Mouse (Mus musculus) testis, adult 2 months (tissue): ENCODE results near the gene Srl. TPM values are rescaled to one million over a fixed set of nuclear protein-coding genes. Genes with fewer than 3 reads are reported as not detected.
A peak's percentile ranks its signal among the peaks of the same experiment; 100 is the strongest.
"Not testable (repeated sequence)": the region's sequence is repeated elsewhere in the genome, so short reads cannot be mapped to it uniquely, and the experiment has no call there.

Experiments used
- H3K27ac ChIP-seq: fragments of 200-500 bp; 2 replicates; pipeline ENCODE4 v1.5.1; 2012; ENCODE audit warnings: low read depth, low read length; ENCODE audit not compliant: control insufficient read depth, insufficient read depth
- H3K27me3 ChIP-seq: fragments of 200-500 bp; 2 replicates; pipeline ENCODE4 v1.6.1; 2012; ENCODE audit warnings: mild to moderate bottlenecking, low read length, moderate library complexity; ENCODE audit not compliant: control insufficient read depth, insufficient read depth
- H3K36me3 ChIP-seq: fragments of 200-500 bp; 2 replicates; pipeline ENCODE4 v1.6.1; 2012; ENCODE audit warnings: mild to moderate bottlenecking, low read length; ENCODE audit not compliant: control insufficient read depth, insufficient read depth
- H3K4me1 ChIP-seq: fragments of 200-500 bp; 2 replicates; pipeline ENCODE4 v1.6.1; 2012; ENCODE audit warnings: low read length; ENCODE audit not compliant: control insufficient read depth, insufficient read depth
- H3K4me3 ChIP-seq: fragments of 200-500 bp; 2 replicates; pipeline ENCODE4 v1.5.1; 2012; ENCODE audit warnings: low read depth, mild to moderate bottlenecking, low read length, moderate library complexity, mixed read lengths; ENCODE audit not compliant: control insufficient read depth
- CTCF ChIP-seq: fragments of 200-500 bp; IDR thresholded peaks from 2 replicates; pipeline ENCODE4 v1.5.1; 2012; ENCODE audit warnings: low read depth, mild to moderate bottlenecking, inconsistent platforms, low read length, moderate library complexity; ENCODE audit not compliant: control insufficient read depth, insufficient read depth, insufficient replicate concordance
- POLR2A ChIP-seq: fragments of 200-500 bp; IDR thresholded peaks from 2 replicates; pipeline ENCODE4 v1.6.1; 2012; ENCODE audit warnings: low read depth, mild to moderate bottlenecking, inconsistent platforms, low read length, moderate library complexity; ENCODE audit not compliant: control insufficient read depth
- polyA plus RNA-seq: library from polyadenylated mRNA; depleted of rRNA; stranded (reverse); fragments of >200 nt; gene quantifications from 2 replicates; pipeline ENCODE4 v1.2.3, GENCODE M21; 2012

The Srl gene
- polyA plus RNA-seq, 1 experiment: 6.1 TPM

DNA sequence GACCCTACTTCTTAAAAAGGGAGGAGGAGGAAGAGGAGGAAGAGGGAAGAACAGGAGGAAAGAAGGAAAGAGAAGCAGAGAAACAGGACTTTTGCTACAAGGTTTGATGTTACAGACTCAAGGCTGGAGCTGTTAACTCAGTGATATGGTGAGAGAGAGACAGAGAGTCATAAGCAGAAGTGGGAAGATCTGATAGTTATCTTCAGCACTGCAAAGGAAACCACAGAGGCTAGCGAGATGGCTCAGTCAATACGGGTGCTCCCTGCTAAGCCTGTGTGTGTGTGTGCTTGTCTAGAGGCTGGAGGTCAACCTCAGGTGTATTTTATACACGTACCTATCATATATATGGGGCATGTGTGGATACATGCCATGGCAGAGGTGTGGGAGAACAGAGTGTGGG, 42.2 kb upstream of the Srl start:
- no peaks in the 10 kb centered on the region for H3K27me3 ChIP-seq
- no peaks in the 10 kb centered on the region for H3K36me3 ChIP-seq
- no peak overlapping the region for H3K27ac ChIP-seq
- TF ChIP-seq POLR2A: no peak
- TF ChIP-seq CTCF: no peak
- H3K4me1 ChIP-seq: peaks cover 7% of the 10 kb centered on the region
- H3K4me3 ChIP-seq: no peak overlapping the region

DNA sequence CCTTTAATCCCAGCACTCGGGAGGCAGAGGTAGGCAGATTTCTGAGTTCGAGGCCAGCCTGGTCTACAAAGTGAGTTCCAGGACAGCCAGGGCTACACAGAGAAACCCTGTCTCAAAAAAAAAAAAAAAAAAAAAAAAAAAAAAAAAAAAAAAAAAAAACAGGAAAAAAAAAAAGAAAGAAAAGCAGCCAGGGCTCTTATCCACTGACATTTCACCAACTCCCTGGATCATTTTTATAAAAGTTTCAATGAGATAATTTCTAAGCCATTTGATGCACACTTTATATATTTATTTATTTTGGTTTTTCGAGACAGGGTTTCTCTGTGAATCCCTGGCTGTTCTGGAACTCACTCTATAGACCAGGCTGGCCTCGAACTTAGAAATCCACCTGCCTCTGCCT, 39.6 kb upstream of the Srl start:
- not testable (repeated sequence) for H3K4me1 ChIP-seq, H3K4me3 ChIP-seq, H3K27ac ChIP-seq, H3K36me3 ChIP-seq, H3K27me3 ChIP-seq

DNA sequence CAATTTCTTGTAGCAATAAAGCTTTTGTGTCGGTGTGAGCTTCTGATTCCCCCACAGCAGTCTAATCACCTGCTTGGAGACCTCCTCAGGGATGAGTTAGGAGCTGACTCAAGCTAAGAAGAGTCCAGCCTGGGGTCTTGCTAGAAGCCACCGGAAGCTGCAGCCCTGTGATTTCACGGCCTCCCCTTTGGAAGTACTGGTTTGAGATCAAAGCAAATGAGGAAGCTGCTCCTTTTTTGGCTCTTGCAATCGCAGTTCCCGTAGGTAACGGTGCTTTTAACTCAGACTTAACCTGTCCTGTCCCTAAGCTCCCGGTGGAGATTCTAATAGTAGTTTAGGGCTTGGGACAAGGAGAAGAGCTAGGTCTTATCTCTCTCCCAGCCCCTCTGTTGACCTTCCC, 37.0 kb upstream of the Srl start:
- Histone ChIP-seq H3K27ac (no peak overlapping the region), H3K4me3 (no peak overlapping the region), H3K27me3 (no peaks in the 10 kb centered on the region), H3K36me3 (no peaks in the 10 kb centered on the region), H3K4me1 (no peaks in the 10 kb centered on the region)
- TF ChIP-seq POLR2A (no peak), CTCF (no peak)

DNA sequence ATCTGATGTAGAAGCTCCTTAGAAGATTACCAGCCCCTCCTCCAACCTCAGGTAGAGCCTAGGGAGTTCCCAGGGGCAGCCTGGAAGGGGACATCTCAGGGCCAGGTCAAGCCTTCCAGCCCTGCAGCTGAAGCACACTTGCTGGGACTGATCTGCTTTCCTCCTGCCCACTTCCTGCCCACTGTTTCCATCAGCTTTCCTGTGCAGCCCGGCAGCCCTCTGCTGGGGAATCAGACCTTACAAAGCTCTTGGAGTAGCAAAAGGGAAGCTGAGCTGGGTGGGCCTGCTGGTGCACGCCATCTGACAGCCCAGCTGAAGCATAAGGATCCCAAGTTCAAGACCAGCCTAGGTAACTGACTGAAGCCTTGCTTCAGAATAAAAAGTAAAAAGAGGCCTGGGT, 35.3 kb upstream of the Srl start:
- Histone ChIP-seq H3K4me3 (no peak overlapping the region), H3K36me3 (no peaks in the 10 kb centered on the region), H3K4me1 (no peaks in the 10 kb centered on the region), H3K27ac (no peak overlapping the region), H3K27me3 (no peaks in the 10 kb centered on the region)
- TF ChIP-seq POLR2A (no peak), CTCF (no peak)

DNA sequence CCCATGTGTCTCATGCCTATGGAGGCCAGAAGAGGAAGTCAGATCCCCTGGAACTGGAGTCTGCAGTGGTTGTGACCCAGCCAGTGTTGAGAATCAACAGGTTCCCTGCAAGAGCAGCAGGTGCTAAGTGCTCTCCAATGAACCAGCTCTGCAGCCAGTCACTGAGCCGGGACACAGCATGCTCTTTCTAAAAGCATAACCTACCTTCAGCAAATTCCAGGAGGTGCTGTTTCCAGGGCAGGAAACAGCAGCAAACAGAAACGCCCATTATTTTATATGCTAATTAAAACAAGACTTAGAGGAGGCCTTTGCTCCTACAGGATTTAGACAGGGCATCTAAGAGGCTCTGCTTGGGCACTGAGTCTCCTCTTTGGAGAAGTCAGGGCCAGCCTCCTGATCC, 34.4 kb upstream of the Srl start:
- no peaks in the 10 kb centered on the region for H3K27me3 ChIP-seq
- no peaks in the 10 kb centered on the region for H3K4me1 ChIP-seq
- no peaks in the 10 kb centered on the region for H3K36me3 ChIP-seq
- no peak overlapping the region for H3K4me3 ChIP-seq
- H3K27ac ChIP-seq: no peak overlapping the region
- TF ChIP-seq POLR2A: no peak

DNA sequence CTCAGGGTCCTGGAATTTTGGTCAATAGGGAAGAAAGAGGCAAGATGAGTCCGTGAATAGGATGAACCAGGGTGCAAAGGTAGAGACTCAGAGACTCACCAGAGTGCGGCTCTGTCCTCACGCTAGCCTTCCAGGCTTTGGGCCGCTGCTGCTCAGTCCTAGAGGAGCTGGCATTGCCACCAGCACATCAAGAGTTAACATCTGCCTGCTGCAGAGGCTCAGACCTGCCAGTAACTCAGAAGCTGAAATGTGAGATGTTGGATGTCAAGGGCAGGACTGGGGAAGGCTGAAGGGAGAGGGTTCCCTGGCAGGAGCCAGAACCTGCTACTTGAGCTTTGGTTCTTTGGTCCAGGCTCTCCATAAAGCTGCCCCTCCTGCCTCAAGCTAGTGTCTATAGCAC, 29.1 kb upstream of the Srl start:
- TF ChIP-seq CTCF (no peak), POLR2A (no peak)

DNA sequence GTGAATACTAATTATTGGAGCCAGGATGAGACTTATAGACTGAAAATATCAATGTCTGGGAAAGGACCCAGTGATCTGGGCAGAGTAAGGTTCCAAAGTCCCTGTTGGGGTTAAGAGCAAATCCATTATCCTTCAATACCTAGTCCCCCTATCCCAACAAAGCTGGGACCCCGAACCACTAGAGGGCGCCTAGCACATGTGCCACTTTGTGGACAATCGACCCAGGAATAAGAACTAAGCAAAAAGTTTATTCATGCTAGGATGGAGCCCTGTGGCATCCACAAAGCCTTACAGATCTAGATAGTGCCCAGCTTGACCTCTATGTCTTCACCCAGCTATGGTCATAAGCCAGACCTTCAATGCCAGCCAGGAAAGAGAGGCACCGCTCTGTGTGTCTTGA, 26.3 kb upstream of the Srl start:
- Histone ChIP-seq H3K27me3 (no peaks in the 10 kb centered on the region), H3K4me1 (no peaks in the 10 kb centered on the region), H3K36me3 (no peaks in the 10 kb centered on the region), H3K4me3 (no peak overlapping the region), H3K27ac (no peak overlapping the region)
- TF ChIP-seq CTCF (peak; percentile 62; the same call in 1 of the 2 replicates), POLR2A (no peak)

More for the DNA sequence above, 29.1 kb upstream of the Srl start:
- Histone ChIP-seq H3K27ac (no peak overlapping the region), H3K27me3 (no peaks in the 10 kb centered on the region), H3K4me3 (no peak overlapping the region), H3K36me3 (no peaks in the 10 kb centered on the region), H3K4me1 (no peaks in the 10 kb centered on the region)

DNA sequence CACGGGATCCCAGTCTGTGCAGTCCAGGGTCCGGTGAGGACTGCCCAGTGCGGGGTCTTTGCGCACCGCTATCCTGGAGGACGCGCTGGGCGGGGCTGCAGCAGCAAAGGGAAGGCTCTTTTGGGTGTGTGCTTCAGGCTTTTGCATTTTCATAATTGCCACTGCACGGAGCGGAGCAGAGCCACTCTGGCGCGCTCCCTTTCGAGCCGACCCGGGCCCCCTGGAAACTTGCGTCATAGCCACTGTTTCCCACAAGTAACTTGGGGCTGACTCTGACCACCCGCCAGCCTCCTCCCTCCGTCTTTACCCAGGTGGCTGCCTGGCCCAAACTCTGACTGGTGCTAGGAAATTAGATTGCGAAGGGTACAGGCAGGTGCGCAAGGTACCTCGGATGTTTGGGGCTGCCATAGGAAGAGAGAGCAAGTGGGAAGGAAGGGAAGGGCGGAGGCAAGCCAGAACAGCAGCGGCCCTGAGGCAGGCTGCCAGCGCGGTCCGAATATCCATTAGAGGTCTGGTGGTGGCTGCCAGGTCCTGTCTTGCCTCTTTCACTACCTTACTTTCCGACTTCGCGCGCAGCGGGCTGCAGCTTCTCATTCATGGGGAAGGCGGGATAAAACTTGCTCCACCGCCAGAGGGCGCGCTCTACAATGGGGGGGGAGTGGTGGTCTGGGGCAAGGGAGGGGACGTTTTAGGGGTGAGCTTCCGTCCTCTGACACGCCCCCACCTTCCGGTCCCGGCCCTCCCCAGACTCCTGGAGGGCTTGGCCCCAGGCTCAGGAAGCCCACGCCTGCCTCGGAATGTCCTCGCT, 18.7 kb upstream of the Srl start:
- Histone ChIP-seq H3K4me1 (peaks cover 16% of the 10 kb centered on the region), H3K27ac (peak overlapping the region; percentile 79), H3K4me3 (peak overlapping the region; percentile 92), H3K27me3 (no peaks in the 10 kb centered on the region), H3K36me3 (no peaks in the 10 kb centered on the region)
- TF ChIP-seq CTCF (peak; percentile 56), POLR2A (no peak)

DNA sequence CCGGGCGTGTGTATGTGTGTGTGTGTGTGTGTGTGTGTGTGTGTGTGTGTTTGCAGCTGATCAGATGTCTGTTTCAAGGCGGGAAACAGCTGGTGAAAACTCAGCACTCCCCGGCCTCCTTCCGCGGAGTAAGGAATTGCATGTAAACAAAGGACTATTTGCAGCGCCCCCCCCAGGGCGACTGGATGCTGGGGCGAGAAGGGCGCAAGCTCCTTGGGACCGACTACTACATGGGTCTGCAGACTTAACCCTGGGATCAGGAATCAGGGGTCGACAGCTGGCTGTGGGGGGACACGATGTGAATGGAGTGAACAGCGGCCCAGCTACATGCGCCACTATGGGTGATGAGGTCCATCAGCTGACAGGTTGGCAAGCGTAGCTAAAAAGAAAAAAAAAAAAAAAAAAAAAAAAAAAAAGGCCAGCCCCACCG, 18.1 kb upstream of the Srl start, which contains the start of gene Tfap4:
Gene Tfap4 (minus strand): TSS at position 140 of the 430 bp plus-strand sequence.
- TF ChIP-seq POLR2A (no peak), CTCF (no peak)
- peak within 1 kb of the TSS; percentile 92 for H3K4me3 ChIP-seq
- H3K4me1 ChIP-seq: peaks cover 16% of the 10 kb centered on the region
- H3K36me3 ChIP-seq: no peaks in the 10 kb centered on the region
- no peaks in the 10 kb centered on the region for H3K27me3 ChIP-seq
- H3K27ac ChIP-seq: peak within 1 kb of the TSS; percentile 91
